Mouse (Mus musculus): ENCODE measurements at regions not wholly inside any gene's neighbourhood (a gene's known extent, or its start where the extent isn't known, plus 50 kb on each side); places are given as distances from the start of the nearest gene placed in this dataset.

GRCm38 (mm10) chr15:62358338-62359239 lies 1435.8 kb upstream of the A1bg start:
- Histone ChIP-seq H3K4me1 (no peaks in the 10 kb centered on the region), H3K4me2 (no peak overlapping the region), H3K36me3 (replicated peaks) (no peaks in the 10 kb centered on the region), H3K4me3 (no peak overlapping the region), H3K9me3 (no peaks in the 10 kb centered on the region), H3K27me3 (replicated peaks) (no peaks in the 10 kb centered on the region), H3K27ac (no peak overlapping the region), H3K9ac (no peak overlapping the region)
- 76% methylated on average over 8 of the region's 8 CpGs for WGBS
- no peak for ATAC-seq (replicated peaks)

- 87% methylated on average over 4 of the region's 4 CpGs for WGBS
- Histone ChIP-seq H3K27me3 (replicated peaks) (no peaks in the 10 kb centered on the region), H3K36me3 (replicated peaks) (no peaks in the 10 kb centered on the region), H3K9me3 (no peaks in the 10 kb centered on the region), H3K4me3 (no peak overlapping the region), H3K4me2 (no peak overlapping the region), H3K9ac (no peak overlapping the region), H3K4me1 (no peaks in the 10 kb centered on the region), H3K27ac (no peak overlapping the region)
- no peak for ATAC-seq (replicated peaks)
Observed at GRCm38 (mm10) chr15:62353786-62354185, 1431.0 kb upstream of the A1bg start.

- Histone ChIP-seq H3K4me1 (no peaks in the 10 kb centered on the region), H3K9ac (no peak overlapping the region), H3K27ac (no peak overlapping the region), H3K4me3 (no peak overlapping the region), H3K4me2 (no peak overlapping the region), H3K36me3 (replicated peaks) (no peaks in the 10 kb centered on the region), H3K9me3 (no peaks in the 10 kb centered on the region), H3K27me3 (replicated peaks) (no peaks in the 10 kb centered on the region)
- WGBS = 66% methylated on average over 6 of the region's 6 CpGs
- ATAC-seq (replicated peaks) = no peak
Observed at GRCm38 (mm10) chr15:62350862-62351757, 1428.3 kb upstream of the A1bg start.

GRCm38 (mm10) chr15:62349981-62350380 lies 1427.2 kb upstream of the A1bg start:
- whole genome bisulfite sequencing = 97% methylated on average over 3 of the region's 3 CpGs
- no peaks in the 10 kb centered on the region for H3K27me3 ChIP-seq (replicated peaks)
- no peak overlapping the region for H3K9ac ChIP-seq

GRCm38 (mm10) chr15:62348956-62349355 lies 1426.1 kb upstream of the A1bg start:
- Histone ChIP-seq H3K36me3 (replicated peaks) (no peaks in the 10 kb centered on the region), H3K9ac (no peak overlapping the region), H3K4me2 (no peak overlapping the region), H3K27me3 (replicated peaks) (no peaks in the 10 kb centered on the region), H3K4me3 (no peak overlapping the region), H3K27ac (no peak overlapping the region), H3K9me3 (no peaks in the 10 kb centered on the region), H3K4me1 (no peaks in the 10 kb centered on the region)
- ATAC-seq (replicated peaks) = no peak
- WGBS = 95% methylated on average over 2 of the region's 2 CpGs

More at GRCm38 (mm10) chr15:62349981-62350380, 1427.2 kb upstream of the A1bg start:
- no peak overlapping the region for H3K4me2 ChIP-seq
- no peaks in the 10 kb centered on the region for H3K36me3 ChIP-seq (replicated peaks)
- no peaks in the 10 kb centered on the region for H3K9me3 ChIP-seq
- ATAC-seq (replicated peaks) = no peak
- H3K4me1 ChIP-seq = no peaks in the 10 kb centered on the region
- H3K4me3 ChIP-seq = no peak overlapping the region
- no peak overlapping the region for H3K27ac ChIP-seq

- no peaks in the 10 kb centered on the region for H3K36me3 ChIP-seq (replicated peaks)
- no peak overlapping the region for H3K27ac ChIP-seq
- no peak overlapping the region for H3K4me3 ChIP-seq
- no peaks in the 10 kb centered on the region for H3K4me1 ChIP-seq
- no peak overlapping the region for H3K4me2 ChIP-seq
- H3K27me3 ChIP-seq (replicated peaks) = no peaks in the 10 kb centered on the region
- H3K9ac ChIP-seq = no peak overlapping the region
- no peak for ATAC-seq (replicated peaks)
- H3K9me3 ChIP-seq = no peaks in the 10 kb centered on the region
- 93% methylated on average over 2 of the region's 2 CpGs for WGBS
Observed at GRCm38 (mm10) chr15:62347697-62348096, 1424.9 kb upstream of the A1bg start.

GRCm38 (mm10) chr15:62345893-62346292 lies 1423.1 kb upstream of the A1bg start:
- Histone ChIP-seq H3K4me3 (no peak overlapping the region), H3K9ac (no peak overlapping the region), H3K4me2 (no peak overlapping the region), H3K27me3 (replicated peaks) (no peaks in the 10 kb centered on the region), H3K9me3 (no peaks in the 10 kb centered on the region), H3K36me3 (replicated peaks) (no peaks in the 10 kb centered on the region), H3K4me1 (no peaks in the 10 kb centered on the region), H3K27ac (no peak overlapping the region)
- ATAC-seq (replicated peaks) = no peak
- 82% methylated on average over 5 of the region's 5 CpGs for WGBS

- no peaks in the 10 kb centered on the region for H3K36me3 ChIP-seq (replicated peaks)
- WGBS = 85% methylated on average over 6 of the region's 6 CpGs
Observed at GRCm38 (mm10) chr15:62336454-62337284, 1413.9 kb upstream of the A1bg start.

GRCm38 (mm10) chr15:62334256-62335009 lies 1411.6 kb upstream of the A1bg start:
- no peaks in the 10 kb centered on the region for H3K4me1 ChIP-seq
- H3K36me3 ChIP-seq (replicated peaks) = no peaks in the 10 kb centered on the region
- H3K27me3 ChIP-seq (replicated peaks) = no peaks in the 10 kb centered on the region
- no peak overlapping the region for H3K4me2 ChIP-seq
- 93% methylated on average over 4 of the region's 4 CpGs for WGBS
- H3K27ac ChIP-seq = no peak overlapping the region
- ATAC-seq (replicated peaks) = no peak
- no peak overlapping the region for H3K4me3 ChIP-seq
- H3K9ac ChIP-seq = no peak overlapping the region
- no peaks in the 10 kb centered on the region for H3K9me3 ChIP-seq

More at GRCm38 (mm10) chr15:62336454-62337284, 1413.9 kb upstream of the A1bg start:
- ATAC-seq (replicated peaks) = no peak
- Histone ChIP-seq H3K4me1 (no peaks in the 10 kb centered on the region), H3K27me3 (replicated peaks) (no peaks in the 10 kb centered on the region), H3K4me2 (no peak overlapping the region), H3K9ac (no peak overlapping the region), H3K9me3 (no peaks in the 10 kb centered on the region), H3K27ac (no peak overlapping the region), H3K4me3 (no peak overlapping the region)

GRCm38 (mm10) chr15:62332129-62332528 lies 1409.3 kb upstream of the A1bg start:
- Histone ChIP-seq H3K4me3 (no peak overlapping the region), H3K4me2 (no peak overlapping the region), H3K4me1 (peaks cover 6% of the 10 kb centered on the region; the same call in 1 of the 2 replicates), H3K27me3 (replicated peaks) (no peaks in the 10 kb centered on the region), H3K9me3 (no peaks in the 10 kb centered on the region), H3K27ac (no peak overlapping the region), H3K9ac (no peak overlapping the region), H3K36me3 (replicated peaks) (no peaks in the 10 kb centered on the region)
- ATAC-seq (replicated peaks) = no peak
- WGBS = 77% methylated on average over 5 of the region's 5 CpGs

GRCm38 (mm10) chr15:62331138-62331800 lies 1408.5 kb upstream of the A1bg start:
- Histone ChIP-seq H3K27ac (no peak overlapping the region), H3K9ac (no peak overlapping the region)

More at GRCm38 (mm10) chr15:62331138-62331800, 1408.5 kb upstream of the A1bg start:
- H3K36me3 ChIP-seq (replicated peaks) = no peaks in the 10 kb centered on the region
- no peak overlapping the region for H3K4me3 ChIP-seq
- no peaks in the 10 kb centered on the region for H3K9me3 ChIP-seq
- H3K4me2 ChIP-seq = no peak overlapping the region
- no peaks in the 10 kb centered on the region for H3K27me3 ChIP-seq (replicated peaks)
- H3K4me1 ChIP-seq = peaks cover 6% of the 10 kb centered on the region; the same call in 1 of the 2 replicates
- no peak for ATAC-seq (replicated peaks)
- 90% methylated on average over 3 of the region's 3 CpGs for WGBS
